Mouse (Mus musculus): Measurements from ENCODE around the gene Slc22a5. TPM values are rescaled to one million over a fixed set of nuclear protein-coding genes. Genes with fewer than 3 reads are reported as not detected.
"Not testable (repeated sequence)": the region's sequence is repeated elsewhere in the genome, so short reads cannot be mapped to it uniquely, and the experiment has no call there.

The Slc22a5 gene
- polyA plus RNA-seq, 1 experiment from 2014 or later: 11.1 TPM

GRCm38 (mm10) chr11:53873909-53874704, 17.4 kb downstream of the Slc22a5 start:
- not testable (repeated sequence) for H3K4me1 ChIP-seq (ENCODE audit: control insufficient read depth, insufficient read depth, low read length); H3K36me3 ChIP-seq (ENCODE audit: control insufficient read depth, insufficient read depth, low read length); H3K27ac ChIP-seq (ENCODE audit: low read depth, low read length); ATAC-seq; H3K4me3 ChIP-seq (ENCODE audit: low read depth, low read length); H3K27me3 ChIP-seq (replicated peaks; ENCODE audit: control insufficient read depth, insufficient read depth, low read length); H3K9ac ChIP-seq (ENCODE audit: low read length); H3K4me2 ChIP-seq (ENCODE audit: low read length); H3K9me3 ChIP-seq (replicated peaks; ENCODE audit: control insufficient read depth, low read length); DNase-seq (ENCODE audit: low spot score)
- 60% methylated on average over 5 of the region's 5 CpGs for WGBS

GRCm38 (mm10) chr11:53871786-53872507, 19.5 kb downstream of the Slc22a5 start:
- Histone ChIP-seq H3K36me3 (ENCODE audit: control insufficient read depth, insufficient read depth, low read length) (no peaks in the 10 kb centered on the region), H3K4me3 (ENCODE audit: low read depth, low read length) (no peak overlapping the region), H3K9me3 (replicated peaks; ENCODE audit: control insufficient read depth, low read length) (no peaks in the 10 kb centered on the region), H3K27me3 (replicated peaks; ENCODE audit: control insufficient read depth, insufficient read depth, low read length) (no peaks in the 10 kb centered on the region), H3K4me2 (ENCODE audit: low read length) (no peak overlapping the region), H3K27ac (ENCODE audit: low read depth, low read length) (no peak overlapping the region), H3K9ac (ENCODE audit: low read length) (no peak overlapping the region), H3K4me1 (ENCODE audit: control insufficient read depth, insufficient read depth, low read length) (no peaks in the 10 kb centered on the region)
- 91% methylated on average over 2 of the region's 2 CpGs for WGBS
- DNase-seq (ENCODE audit: low spot score) (no peak), ATAC-seq (no peak)

- 95% methylated on average over 5 of the region's 5 CpGs for WGBS
Observed at GRCm38 (mm10) chr11:53869172-53869571, 22.3 kb downstream of the Slc22a5 start.

GRCm38 (mm10) chr11:53868323-53868722, 23.1 kb downstream of the Slc22a5 start:
- H3K27ac ChIP-seq (ENCODE audit: low read depth, low read length); H3K4me1 ChIP-seq (ENCODE audit: control insufficient read depth, insufficient read depth, low read length); H3K36me3 ChIP-seq (ENCODE audit: control insufficient read depth, insufficient read depth, low read length); ATAC-seq; H3K9me3 ChIP-seq (replicated peaks; ENCODE audit: control insufficient read depth, low read length); H3K27me3 ChIP-seq (replicated peaks; ENCODE audit: control insufficient read depth, insufficient read depth, low read length); H3K4me2 ChIP-seq (ENCODE audit: low read length); H3K9ac ChIP-seq (ENCODE audit: low read length); H3K4me3 ChIP-seq (ENCODE audit: low read depth, low read length); DNase-seq (ENCODE audit: low spot score): not testable (repeated sequence)
- 39% methylated on average over 5 of the region's 5 CpGs for WGBS

More at GRCm38 (mm10) chr11:53869172-53869571, 22.3 kb downstream of the Slc22a5 start:
- H3K9me3 ChIP-seq (replicated peaks; ENCODE audit: control insufficient read depth, low read length): no peaks in the 10 kb centered on the region
- H3K9ac ChIP-seq (ENCODE audit: low read length): no peak overlapping the region
- ATAC-seq: no peak
- no peaks in the 10 kb centered on the region for H3K36me3 ChIP-seq (ENCODE audit: control insufficient read depth, insufficient read depth, low read length)
- H3K27ac ChIP-seq (ENCODE audit: low read depth, low read length): no peak overlapping the region
- no peak overlapping the region for H3K4me3 ChIP-seq (ENCODE audit: low read depth, low read length)
- H3K4me2 ChIP-seq (ENCODE audit: low read length): no peak overlapping the region
- H3K27me3 ChIP-seq (replicated peaks; ENCODE audit: control insufficient read depth, insufficient read depth, low read length): no peaks in the 10 kb centered on the region
- no peak for DNase-seq (ENCODE audit: low spot score)
- H3K4me1 ChIP-seq (ENCODE audit: control insufficient read depth, insufficient read depth, low read length): no peaks in the 10 kb centered on the region

GRCm38 (mm10) chr11:53864724-53865310, 26.6 kb downstream of the Slc22a5 start:
- not testable (repeated sequence) for H3K4me1 ChIP-seq (ENCODE audit: control insufficient read depth, insufficient read depth, low read length); H3K9me3 ChIP-seq (replicated peaks; ENCODE audit: control insufficient read depth, low read length); H3K27me3 ChIP-seq (replicated peaks; ENCODE audit: control insufficient read depth, insufficient read depth, low read length); H3K36me3 ChIP-seq (ENCODE audit: control insufficient read depth, insufficient read depth, low read length); H3K27ac ChIP-seq (ENCODE audit: low read depth, low read length); DNase-seq (ENCODE audit: low spot score); H3K4me3 ChIP-seq (ENCODE audit: low read depth, low read length); H3K9ac ChIP-seq (ENCODE audit: low read length); H3K4me2 ChIP-seq (ENCODE audit: low read length); ATAC-seq
- WGBS: 84% methylated on average over 1 of the region's 4 CpGs

- H3K4me3 ChIP-seq (ENCODE audit: low read depth, low read length); DNase-seq (ENCODE audit: low spot score); H3K27ac ChIP-seq (ENCODE audit: low read depth, low read length); H3K27me3 ChIP-seq (replicated peaks; ENCODE audit: control insufficient read depth, insufficient read depth, low read length); H3K4me1 ChIP-seq (ENCODE audit: control insufficient read depth, insufficient read depth, low read length); H3K4me2 ChIP-seq (ENCODE audit: low read length); H3K36me3 ChIP-seq (ENCODE audit: control insufficient read depth, insufficient read depth, low read length); ATAC-seq; H3K9me3 ChIP-seq (replicated peaks; ENCODE audit: control insufficient read depth, low read length); H3K9ac ChIP-seq (ENCODE audit: low read length): not testable (repeated sequence)
- 88% methylated on average over 8 of the region's 9 CpGs for WGBS
Observed at GRCm38 (mm10) chr11:53860944-53861343, 30.5 kb downstream of the Slc22a5 start.

GRCm38 (mm10) chr11:53858761-53859580, 32.5 kb downstream of the Slc22a5 start, which contains the start of gene Gm12216:
Gene Gm12216 (minus strand): TSS chr11:53859256.
- peak; percentile 60 for ATAC-seq
- 11% methylated on average over 43 of the region's 50 CpGs for WGBS
- not testable (repeated sequence) for H3K9me3 ChIP-seq (replicated peaks; ENCODE audit: control insufficient read depth, low read length); H3K27me3 ChIP-seq (replicated peaks; ENCODE audit: control insufficient read depth, insufficient read depth, low read length); H3K4me1 ChIP-seq (ENCODE audit: control insufficient read depth, insufficient read depth, low read length); H3K36me3 ChIP-seq (ENCODE audit: control insufficient read depth, insufficient read depth, low read length); H3K27ac ChIP-seq (ENCODE audit: low read depth, low read length)
- DNase-seq (ENCODE audit: low spot score): peak; percentile 30
- peak within 1 kb of the TSS; percentile 56 for H3K9ac ChIP-seq (ENCODE audit: low read length)
- peak within 1 kb of the TSS; percentile 39 for H3K4me3 ChIP-seq (ENCODE audit: low read depth, low read length)
- H3K4me2 ChIP-seq (ENCODE audit: low read length): peak within 1 kb of the TSS; percentile 57

- DNase-seq (ENCODE audit: low spot score) (no peak), ATAC-seq (no peak; the same call in 1 of the 2 replicates)
- H3K27ac ChIP-seq (ENCODE audit: low read depth, low read length): no peak overlapping the region
- H3K4me2 ChIP-seq (ENCODE audit: low read length): no peak overlapping the region; the same call in 1 of the 2 replicates
- no peak overlapping the region for H3K9ac ChIP-seq (ENCODE audit: low read length)
- H3K9me3 ChIP-seq (replicated peaks; ENCODE audit: control insufficient read depth, low read length): no peaks in the 10 kb centered on the region
- 81% methylated on average over 6 of the region's 6 CpGs for WGBS
- H3K4me3 ChIP-seq (ENCODE audit: low read depth, low read length): no peak overlapping the region
- H3K36me3 ChIP-seq (ENCODE audit: control insufficient read depth, insufficient read depth, low read length): no peaks in the 10 kb centered on the region
- H3K27me3 ChIP-seq (replicated peaks; ENCODE audit: control insufficient read depth, insufficient read depth, low read length): no peaks in the 10 kb centered on the region
- no peaks in the 10 kb centered on the region for H3K4me1 ChIP-seq (ENCODE audit: control insufficient read depth, insufficient read depth, low read length)
Observed at GRCm38 (mm10) chr11:53858058-53858760, 33.3 kb downstream of the Slc22a5 start.
